Mouse (Mus musculus) layer of hippocampus, adult 2 months (tissue): Measurements from ENCODE around the gene Ntpcr. TPM values are rescaled to one million over a fixed set of nuclear protein-coding genes. Genes with fewer than 3 reads are reported as not detected.

Source experiments
- DNase-seq, 2 experiments: peaks; one replicate each; pipeline ENCODE4 v3.0.0; 2022; ENCODE audit warnings: low spot score in 2 of 2
- H3K27ac ChIP-seq: fragments of 200-600 bp; 2 replicates; pipeline ENCODE4 v1.8.1; 2022
- H3K4me3 ChIP-seq: fragments of 200-600 bp; 2 replicates; pipeline ENCODE4 v1.8.1; 2022; ENCODE audit warnings: mild to moderate bottlenecking
- CTCF ChIP-seq: fragments of 200-600 bp; conservative IDR thresholded peaks from 2 replicates; pipeline ENCODE4 v1.8.1; 2022; ENCODE audit warnings: antibody characterized with exemption, mild to moderate bottlenecking, moderate library complexity
- total RNA-seq, 2 experiments: library from RNA; stranded (reverse); gene quantifications; 2 replicates each; pipeline ENCODE4 v1.2.3; 2021

Gene Ntpcr
- total RNA-seq, 2 experiments from 2014 or later: 21.1 to 24.2 TPM

DNA sequence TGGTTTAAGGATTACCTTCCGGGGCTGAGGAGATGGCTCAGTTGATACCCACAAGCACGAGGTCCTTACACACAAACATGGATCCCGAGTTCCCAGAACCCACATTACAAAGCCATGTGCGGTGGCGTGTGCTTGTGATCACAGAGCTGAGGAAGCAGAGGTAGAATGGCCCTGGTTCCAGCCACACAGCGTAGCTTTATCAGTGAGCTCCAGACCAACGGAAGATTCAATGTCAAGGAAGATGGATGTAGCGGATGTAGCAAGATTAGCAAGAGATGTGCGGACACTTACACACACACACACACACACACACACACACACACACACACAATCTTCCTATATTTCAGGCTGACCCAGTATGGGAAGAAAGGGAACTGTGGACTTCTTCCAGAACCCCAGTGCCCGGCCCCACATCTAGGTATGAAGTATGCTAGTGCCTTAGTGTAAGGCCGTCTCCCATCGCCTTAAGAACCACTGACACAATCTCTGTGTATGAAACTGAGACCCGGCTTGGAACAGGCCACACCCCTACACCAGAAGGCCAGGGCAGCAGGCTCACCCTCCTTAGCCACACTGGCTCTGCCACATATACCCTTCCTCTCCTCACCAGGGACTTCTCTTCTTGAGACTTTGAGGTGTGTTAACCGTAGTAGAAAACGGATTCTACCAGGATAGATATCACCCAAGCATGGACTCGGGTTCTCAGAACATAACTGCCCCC, 33.5 kb downstream of the Ntpcr start:
- TF ChIP-seq CTCF: no peak
- no peak overlapping the region for H3K27ac ChIP-seq
- H3K4me3 ChIP-seq: no peak overlapping the region
- no peak for DNase-seq

DNA sequence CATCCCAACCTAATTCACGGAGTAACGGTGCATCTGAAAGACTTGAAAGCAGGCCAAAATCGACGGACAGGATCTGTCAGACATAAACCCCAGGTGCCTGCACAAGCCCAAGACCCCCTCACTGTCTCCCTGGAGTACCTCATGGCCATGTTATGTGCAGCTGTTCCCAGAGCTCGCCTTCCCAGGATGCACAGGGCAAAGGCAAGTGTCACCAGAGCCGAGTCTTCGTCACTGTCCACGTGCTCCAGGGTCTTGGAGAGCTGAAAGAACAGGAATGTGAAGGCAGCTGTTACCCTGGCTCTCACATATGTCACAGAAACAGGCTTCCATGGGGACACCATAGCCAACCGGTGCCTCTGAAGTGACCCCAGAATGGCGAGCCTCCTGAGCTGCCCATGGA, 38.3 kb downstream of the Ntpcr start:
- no peak for DNase-seq
- TF ChIP-seq CTCF: no peak
- Histone ChIP-seq H3K27ac (no peak overlapping the region), H3K4me3 (no peak overlapping the region)

DNA sequence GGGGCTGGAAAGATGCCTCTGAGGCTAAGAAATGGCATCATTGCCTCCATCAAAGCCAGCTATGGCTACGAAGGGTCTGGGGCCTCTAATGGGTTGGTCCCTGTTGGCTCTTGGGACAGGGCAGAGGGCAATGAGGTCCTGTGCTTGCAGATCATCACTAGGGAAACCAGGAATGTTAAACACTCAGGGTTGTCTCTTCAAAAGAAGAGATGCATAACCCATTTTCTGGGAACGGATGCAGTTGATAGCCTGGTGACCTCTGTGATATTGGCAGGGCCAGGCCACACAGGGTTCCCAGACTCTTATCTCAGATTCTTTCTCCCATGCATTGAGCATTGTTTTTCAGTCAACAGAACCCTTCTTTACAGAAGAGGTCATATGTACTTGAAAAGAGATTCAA, 42.5 kb downstream of the Ntpcr start:
- no peak for TF ChIP-seq CTCF
- no peak overlapping the region for H3K4me3 ChIP-seq
- DNase-seq: no peak
- H3K27ac ChIP-seq: no peak overlapping the region

DNA sequence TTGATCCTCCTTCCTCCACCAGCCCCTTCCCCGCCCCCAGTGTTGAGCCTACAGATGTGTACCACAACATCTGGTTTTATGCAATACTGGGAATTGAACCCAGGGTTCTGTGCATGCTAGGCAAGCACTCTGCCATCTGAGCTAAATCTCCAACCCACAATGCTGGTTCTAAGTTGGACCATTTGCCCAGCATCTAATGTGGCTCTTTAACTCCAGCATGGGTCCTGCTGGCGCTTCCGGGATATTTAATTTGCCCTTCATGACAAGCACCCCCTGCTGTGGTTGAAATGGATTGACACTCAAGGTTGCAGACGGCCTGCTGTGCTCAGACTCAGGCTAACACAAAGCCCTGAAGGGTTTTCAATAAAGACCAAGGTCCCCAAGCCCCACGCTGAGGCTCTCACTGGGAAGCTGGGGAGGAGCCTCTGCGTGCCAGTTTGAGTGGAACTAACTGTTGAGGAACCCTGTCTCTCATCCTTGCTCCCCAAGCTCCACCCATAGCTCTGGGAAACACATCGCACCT, 43.6 kb downstream of the Ntpcr start:
- no peak overlapping the region for H3K4me3 ChIP-seq
- H3K27ac ChIP-seq: no peak overlapping the region
- DNase-seq: no peak
- no peak for TF ChIP-seq CTCF

DNA sequence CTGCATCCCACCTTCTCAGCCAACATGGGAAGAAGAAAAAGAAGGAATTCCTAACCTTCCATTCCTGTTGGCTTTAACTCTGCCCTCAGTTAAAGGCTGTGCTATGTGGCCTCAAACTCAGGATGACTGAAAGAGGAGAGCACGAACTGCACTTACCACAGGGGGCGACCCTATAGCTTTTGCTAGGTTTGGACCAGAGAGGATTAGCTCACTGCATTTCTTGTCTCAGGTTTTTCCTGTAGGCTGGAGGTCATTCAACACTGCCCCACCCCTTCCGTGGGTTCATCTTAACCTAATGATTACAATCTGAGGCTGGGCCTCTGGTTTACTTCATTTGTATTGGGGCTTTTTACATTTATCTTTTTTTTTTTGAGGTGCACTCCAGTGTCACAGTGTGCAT, 45.3 kb downstream of the Ntpcr start:
- Histone ChIP-seq H3K27ac (no peak overlapping the region), H3K4me3 (no peak overlapping the region)
- TF ChIP-seq CTCF: no peak
- no peak for DNase-seq

DNA sequence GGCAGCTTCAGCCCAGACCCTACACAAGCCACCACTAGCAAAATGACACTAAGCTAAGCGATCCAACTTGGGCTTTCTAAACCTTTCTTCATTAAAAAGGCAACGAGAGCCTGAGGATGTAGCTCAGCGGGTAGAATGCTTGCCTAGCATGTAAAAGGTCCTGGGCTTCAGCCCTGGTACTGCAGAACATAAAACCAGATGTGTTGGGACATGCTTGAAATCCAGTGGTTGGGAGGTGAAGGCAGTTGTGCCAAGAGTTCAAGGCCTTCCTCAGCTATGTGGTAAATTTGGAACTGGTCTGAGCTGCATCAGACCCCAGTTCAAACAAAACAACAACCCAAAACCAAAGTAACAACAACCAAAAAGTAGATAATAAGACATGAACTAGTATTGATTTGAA, 46.6 kb downstream of the Ntpcr start:
- no peak for DNase-seq
- TF ChIP-seq CTCF: no peak
- Histone ChIP-seq H3K4me3 (no peak overlapping the region), H3K27ac (no peak overlapping the region)

DNA sequence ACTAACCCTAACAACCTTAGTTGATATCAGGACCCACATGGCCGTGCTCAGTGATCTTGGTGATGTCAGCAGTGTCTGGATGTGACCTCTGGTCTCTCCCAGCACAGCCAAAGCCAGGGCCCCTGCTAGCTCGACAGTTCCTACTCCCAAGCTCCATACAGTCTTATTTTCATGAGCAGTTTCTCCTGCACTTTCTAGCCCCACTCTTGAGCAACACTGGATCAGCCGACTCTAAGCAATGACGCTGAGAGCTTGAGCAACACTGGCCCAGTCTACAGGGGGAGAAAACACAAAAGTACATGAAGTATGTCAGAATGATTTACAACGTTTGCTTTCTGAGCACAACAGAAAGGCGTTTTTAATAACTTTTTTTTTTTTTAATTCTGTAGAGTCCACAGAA, 47.0 kb downstream of the Ntpcr start:
- no peak for TF ChIP-seq CTCF
- Histone ChIP-seq H3K4me3 (no peak overlapping the region), H3K27ac (no peak overlapping the region)
- no peak for DNase-seq

DNA sequence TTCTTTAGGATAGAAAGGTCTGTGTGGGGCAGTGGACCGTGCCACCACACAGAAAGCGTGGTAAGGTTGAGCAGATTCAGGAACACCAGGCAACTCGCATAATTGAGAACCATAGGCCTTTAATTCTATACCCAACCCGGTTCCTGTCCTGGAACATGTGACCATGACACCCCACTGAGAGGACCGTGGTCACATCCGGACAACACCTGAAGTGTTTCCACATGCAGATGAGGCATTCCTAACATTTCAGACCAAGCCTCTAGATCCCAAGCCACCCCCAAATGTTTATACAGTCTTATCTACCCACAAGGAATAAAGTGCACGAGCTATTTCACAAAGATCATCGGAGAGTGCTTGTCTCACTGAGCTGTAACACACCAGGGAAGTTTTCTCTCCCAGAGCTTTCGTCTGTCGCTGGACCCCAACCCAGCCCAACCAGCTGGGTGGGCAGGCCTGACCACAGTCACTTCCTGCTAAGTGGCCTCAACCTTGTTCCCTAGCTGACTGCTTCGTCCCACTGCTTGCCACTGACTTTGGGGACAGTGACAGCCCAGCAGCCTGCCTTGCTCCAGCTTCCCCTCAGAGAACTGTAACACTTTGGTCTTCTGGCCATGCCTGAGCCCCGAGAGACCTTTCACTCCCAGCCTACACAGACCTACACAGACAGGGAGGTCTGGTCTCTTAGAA, 47.9 kb downstream of the Ntpcr start:
- H3K27ac ChIP-seq: no peak overlapping the region
- H3K4me3 ChIP-seq: no peak overlapping the region
- no peak for TF ChIP-seq CTCF
- DNase-seq: no peak

DNA sequence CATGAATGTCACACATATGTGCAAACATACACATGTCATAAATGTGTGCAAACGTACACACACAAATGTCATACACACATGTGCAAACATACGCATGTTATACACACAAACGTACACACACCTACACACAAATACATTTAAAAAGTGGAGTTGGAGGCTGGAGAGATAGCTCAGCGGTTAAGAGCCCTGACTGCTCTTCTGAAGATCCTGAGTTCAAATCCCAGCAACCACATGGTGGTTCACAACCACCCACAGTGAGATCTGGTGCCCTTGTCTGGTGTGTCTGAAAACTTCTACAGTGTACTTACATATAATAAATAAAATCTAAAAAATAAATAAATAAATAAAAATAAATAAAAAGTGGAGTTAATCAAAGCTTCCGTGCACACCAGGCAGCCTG, 49.2 kb downstream of the Ntpcr start:
- no peak for DNase-seq
- no peak for TF ChIP-seq CTCF
- H3K27ac ChIP-seq: no peak overlapping the region
- no peak overlapping the region for H3K4me3 ChIP-seq

DNA sequence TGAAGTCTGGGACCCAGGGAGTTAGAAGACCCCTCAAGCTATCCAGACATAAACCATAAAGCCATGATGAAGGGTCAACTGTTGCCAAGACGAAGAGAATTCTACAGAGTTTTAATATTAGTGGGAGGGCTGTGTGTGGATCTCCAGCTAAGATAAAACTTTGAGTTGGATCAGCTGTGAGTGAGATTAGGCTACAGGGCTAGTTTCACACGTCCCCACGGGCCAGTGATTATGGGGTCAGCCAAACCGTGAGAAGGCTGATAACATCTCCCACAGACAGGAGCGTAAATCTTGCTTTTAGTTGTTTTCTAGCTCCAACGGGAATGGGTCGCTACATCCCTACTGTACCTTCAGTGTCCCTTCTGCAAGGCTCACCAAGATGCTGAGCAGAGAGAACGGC, 49.9 kb downstream of the Ntpcr start:
- Histone ChIP-seq H3K4me3 (no peak overlapping the region), H3K27ac (no peak overlapping the region)
- no peak for TF ChIP-seq CTCF
- no peak for DNase-seq

DNA sequence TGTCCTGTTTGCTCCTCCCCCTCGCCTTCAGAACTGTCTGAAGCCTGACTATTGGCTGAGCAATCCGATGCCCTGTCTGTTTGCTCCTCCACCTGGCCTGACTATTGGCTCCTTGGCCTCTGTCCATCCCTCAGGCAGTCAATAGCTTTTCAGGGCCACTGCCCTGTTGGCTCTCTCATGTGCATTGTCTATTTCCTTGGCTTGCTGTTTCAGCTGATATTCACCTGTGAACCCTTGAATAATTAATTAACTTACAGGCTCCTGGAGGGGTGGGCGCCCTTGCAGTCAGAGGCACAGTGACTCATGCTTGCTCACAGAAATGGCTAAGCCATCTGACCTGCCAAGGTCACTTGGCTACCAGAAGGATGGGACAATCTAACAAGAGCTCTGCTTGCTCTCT, 52.4 kb downstream of the Ntpcr start:
- TF ChIP-seq CTCF: no peak
- Histone ChIP-seq H3K27ac (no peak overlapping the region), H3K4me3 (no peak overlapping the region)
- DNase-seq: no peak

DNA sequence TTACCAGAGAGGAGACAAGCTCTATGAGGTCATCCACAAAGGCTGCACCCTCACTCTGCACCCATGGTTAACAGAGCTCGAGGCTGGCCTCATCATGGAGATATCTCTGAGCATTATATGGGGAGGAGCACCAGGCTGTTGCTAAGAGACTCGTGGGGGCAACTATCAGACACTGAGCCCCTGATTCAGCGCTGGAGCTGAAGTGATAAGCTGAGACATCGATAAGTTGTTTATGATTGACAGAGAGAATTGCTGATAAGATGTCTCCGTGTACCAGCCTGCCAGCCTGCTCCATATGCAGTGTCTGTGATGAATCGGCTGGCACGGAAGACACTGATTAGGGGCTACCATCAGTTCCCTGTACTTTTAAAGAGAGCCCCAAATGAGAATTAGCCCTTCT, 57.1 kb downstream of the Ntpcr start:
- H3K4me3 ChIP-seq: no peak overlapping the region
- peak overlapping the region; percentile 21; the same call in 1 of the 2 replicates for H3K27ac ChIP-seq
- DNase-seq: peak in 1 of 2 experiments; percentile 53
- TF ChIP-seq CTCF: no peak

DNA sequence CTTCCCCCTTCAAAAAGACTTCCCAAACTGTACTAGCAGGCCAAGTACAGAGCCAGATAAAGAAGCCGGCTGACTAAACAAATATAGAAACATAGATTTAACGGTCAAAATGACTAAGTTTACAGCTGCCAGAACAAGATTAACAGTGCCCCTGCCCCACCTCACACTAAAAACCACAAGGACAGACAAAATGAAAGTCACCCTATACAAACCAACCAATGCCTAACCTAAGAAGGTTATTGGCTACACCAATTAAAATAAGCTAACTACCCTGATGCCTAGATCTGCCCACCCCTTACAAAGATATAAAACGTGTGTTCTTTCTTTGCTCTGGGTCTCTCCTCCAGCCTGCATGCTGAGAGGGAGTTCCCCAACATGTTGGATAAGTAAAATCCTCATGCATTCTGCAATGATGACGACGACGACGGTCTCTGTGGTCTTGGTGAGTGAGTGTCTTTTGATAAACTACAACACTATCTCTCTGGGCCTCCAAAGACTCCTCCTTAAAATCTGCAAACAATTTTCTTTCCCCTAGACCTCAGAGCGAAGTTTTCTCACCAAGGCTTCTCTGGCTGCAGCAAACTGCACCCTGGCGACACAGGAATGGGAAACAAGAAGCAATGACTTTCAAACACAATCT, 63.2 kb downstream of the Ntpcr start:
- no peak for DNase-seq
- Histone ChIP-seq H3K4me3 (no peak overlapping the region), H3K27ac (no peak overlapping the region)
- TF ChIP-seq CTCF: no peak
